Mouse (Mus musculus) thymus, adult 2 months (tissue): ENCODE data around the gene Rasl10a.

Experiments used
- CTCF ChIP-seq: fragments of 200-500 bp; IDR thresholded peaks from 2 replicates; pipeline ENCODE4 v1.5.1; 2012; ENCODE audit warnings: mild to moderate bottlenecking, control low read depth, low read length, moderate library complexity, borderline replicate concordance; ENCODE audit not compliant: control insufficient read depth, poor library complexity, insufficient read depth; ENCODE audit errors: extremely low read depth
- POLR2A ChIP-seq: fragments of 200-500 bp; IDR thresholded peaks from 2 replicates; pipeline ENCODE4 v1.6.1; 2012; ENCODE audit warnings: mild to moderate bottlenecking, low read length, control low read depth, moderate library complexity; ENCODE audit not compliant: control insufficient read depth, poor library complexity, insufficient read depth; ENCODE audit errors: extremely low read depth

DNA sequence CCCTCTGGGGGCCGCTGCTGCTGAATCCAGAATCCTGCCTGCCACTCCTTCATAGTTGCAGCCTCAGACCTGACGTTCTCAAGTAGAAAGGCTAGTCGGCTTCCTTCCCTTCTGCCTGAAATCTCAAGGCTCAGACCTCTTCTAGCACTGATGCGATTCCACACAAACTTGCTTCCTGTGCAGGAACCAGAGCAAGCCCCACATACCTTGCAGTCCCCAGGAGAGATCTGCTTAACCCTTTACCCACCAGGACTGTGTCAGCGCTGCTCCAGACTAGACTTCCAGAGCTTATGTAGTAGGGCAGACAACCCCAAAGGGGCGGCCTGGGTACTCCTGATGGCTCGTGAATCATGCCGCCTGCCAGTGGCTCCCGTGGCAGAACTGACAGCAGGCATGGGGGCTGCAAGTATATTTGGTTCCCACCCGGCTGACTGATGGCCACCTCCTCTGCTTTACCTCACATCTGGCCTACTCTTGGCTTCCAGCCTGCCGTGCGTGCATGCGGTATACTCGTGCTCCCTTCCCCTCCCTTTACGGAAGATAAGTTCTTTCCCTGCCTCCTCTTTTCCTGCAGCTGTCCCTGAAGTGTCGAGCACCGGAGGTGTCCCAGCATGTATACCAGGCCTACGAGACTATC is 16.7 kb upstream of the Rasl10a start:
- TF ChIP-seq POLR2A (no peak), CTCF (no peak)
